Mouse (Mus musculus) embryo, embryonic 11.5 days (tissue): ENCODE data around the gene Cd2.

Source experiments
- DNase-seq: peaks from one replicate; pipeline ENCODE4 v3.0.0-alpha.2; 2012; ENCODE audit warnings: low read depth, low spot score

Gene Cd2

GRCm38 (mm10) chr3:101287911-101288311 is at the start of gene Cd2:
Gene Cd2 (minus strand): TSS chr3:101287939.
- no peak for DNase-seq

- no peak for DNase-seq
These were observed 40.9 kb upstream of the Cd2 start for GRCm38 (mm10) chr3:101328617-101329016.

- DNase-seq: no peak
These were observed 39.5 kb upstream of the Cd2 start for GRCm38 (mm10) chr3:101327248-101327647.

- DNase-seq: no peak
These were observed 34.7 kb upstream of the Cd2 start for GRCm38 (mm10) chr3:101322437-101322836.

DNA sequence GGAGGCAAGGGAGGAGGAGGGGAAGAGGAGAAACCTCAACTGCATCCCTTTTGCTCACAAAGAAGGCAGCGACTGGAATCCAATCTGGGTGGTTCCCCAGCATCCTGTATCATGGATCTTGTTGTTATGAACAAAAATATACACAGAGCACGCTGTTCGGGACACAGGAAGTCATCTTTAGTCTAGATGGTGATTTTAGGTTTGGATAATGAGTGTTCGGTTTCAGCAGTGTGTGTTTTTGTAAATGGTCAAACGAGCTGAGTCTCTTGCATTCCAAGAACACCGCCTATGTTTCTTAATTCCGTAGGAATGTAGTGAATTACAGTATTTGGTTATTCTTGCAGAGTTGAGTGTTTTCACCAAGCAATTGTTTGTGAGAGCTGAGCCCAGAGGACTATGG is 33.1 kb upstream of the Cd2 start:
- DNase-seq: no peak

DNA sequence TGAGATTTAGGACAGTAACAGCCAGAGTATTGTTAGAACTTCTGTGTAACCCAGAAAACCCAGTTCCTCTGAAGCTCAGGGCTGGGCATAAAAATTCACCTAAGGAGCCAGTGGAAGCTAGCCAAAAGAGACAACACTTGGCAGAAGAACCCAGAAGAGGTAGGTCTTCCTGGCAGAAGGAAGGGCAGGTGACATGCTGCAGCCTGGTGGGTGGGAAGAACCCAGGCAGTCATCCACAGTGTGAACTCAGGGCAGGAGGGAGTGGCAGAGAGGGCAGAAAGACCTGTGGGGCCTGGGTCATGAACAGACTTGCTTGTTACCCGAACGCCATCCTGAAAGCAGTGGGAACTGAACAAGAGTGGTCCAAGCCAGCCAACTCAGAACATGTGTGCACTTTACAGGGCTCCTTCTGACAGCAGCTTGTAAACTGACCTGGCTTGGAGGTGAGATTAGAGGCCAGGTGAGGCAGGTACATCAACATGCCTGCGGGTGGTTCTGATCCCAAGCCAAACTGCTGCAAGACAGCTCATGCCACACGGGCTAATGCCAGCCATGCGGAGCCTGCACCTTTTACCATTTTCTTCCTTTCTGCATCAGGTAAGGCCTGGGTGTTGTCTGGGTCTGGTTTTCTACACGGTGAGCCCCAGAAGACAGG is 30.9 kb upstream of the Cd2 start:
- no peak for DNase-seq

GRCm38 (mm10) chr3:101318115-101318514 is 30.4 kb upstream of the Cd2 start:
- no peak for DNase-seq

DNA sequence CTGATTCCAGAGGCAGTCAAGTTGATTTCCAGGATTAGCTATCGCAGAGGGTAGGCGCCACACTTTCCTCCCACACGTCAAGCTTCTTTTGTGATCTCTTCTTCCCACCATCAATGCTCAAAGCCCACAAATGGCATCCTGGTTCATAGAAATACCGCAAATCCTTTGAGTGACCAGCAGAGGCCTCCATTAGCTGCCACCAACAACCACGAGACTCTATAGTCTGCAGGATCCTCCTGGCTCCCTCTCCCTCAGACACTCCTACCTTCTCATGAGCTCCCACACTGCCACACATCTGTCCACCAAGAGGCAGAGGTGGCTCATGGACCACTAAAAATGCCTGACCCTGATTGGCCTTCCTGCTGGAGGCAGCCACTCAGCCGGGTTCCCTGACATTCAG is 27.2 kb upstream of the Cd2 start:
- DNase-seq: no peak

GRCm38 (mm10) chr3:101313266-101314051 is 25.7 kb upstream of the Cd2 start:
- DNase-seq: no peak

DNA sequence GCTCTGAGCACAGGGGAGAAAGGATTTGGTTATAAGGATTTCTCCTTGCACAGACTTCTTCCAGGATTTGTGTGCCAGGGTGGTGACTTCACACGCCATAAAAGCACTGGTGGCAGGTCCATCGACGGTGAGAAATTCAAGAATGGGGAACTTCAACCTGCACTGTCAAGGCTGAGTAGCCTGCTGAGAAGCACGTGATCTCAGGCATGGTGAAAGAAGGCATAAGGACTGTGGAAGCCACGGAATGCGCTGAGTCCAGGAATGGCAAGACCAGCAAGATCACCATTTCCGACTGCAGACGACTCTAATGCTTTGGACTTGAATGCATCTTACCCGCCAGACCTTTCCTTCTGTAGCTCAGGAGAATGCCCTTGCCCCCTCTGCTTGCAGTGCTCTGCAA is 23.2 kb upstream of the Cd2 start:
- no peak for DNase-seq

DNA sequence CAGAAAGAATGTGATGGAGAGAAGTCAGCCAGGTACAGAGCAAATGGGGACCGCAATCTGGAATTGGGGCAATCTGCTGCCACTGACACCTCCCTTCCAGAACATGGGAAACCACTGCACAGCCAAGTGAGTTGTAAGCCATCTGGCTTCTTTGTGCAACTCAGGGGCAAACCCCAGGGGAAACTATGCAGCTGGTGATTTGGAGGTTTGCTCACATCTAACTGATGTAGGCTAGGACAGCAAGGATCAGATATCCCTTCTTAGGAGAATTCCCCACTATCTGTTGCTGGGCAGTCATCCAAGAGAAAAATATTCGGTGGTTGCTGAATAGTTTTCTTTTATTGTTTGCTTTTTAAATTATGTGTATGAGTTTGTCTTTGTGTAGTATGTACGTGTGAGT is 21.9 kb upstream of the Cd2 start:
- DNase-seq: no peak

GRCm38 (mm10) chr3:101306090-101306489 is 18.4 kb upstream of the Cd2 start:
- no peak for DNase-seq

- no peak for DNase-seq
These were observed 17.3 kb upstream of the Cd2 start for GRCm38 (mm10) chr3:101305046-101305445.

DNA sequence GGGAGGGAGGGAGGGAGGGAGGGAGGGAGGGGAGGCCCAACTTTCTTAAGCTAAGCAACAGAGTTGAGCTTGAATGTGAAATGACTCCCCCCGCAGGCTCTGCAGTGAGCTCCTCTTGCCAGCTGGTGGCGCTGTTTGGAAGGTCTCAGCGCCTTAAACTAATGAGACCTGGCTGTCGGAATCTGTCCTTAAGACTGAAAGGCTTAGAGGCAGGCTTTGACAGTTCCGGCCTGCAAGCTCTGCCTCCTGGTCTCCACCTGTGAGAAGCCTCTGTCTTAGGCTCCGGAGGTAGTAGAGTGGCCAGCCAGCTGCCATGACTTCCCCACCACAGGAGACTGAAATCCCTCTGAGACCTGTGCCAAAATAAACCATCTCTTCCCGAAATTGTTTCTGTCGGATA is 16.4 kb upstream of the Cd2 start:
- DNase-seq: peak; percentile 66

GRCm38 (mm10) chr3:101300271-101301071 is 12.7 kb upstream of the Cd2 start:
- no peak for DNase-seq

GRCm38 (mm10) chr3:101299591-101299990 is 11.9 kb upstream of the Cd2 start:
- DNase-seq: no peak

GRCm38 (mm10) chr3:101297221-101297620 is 9.5 kb upstream of the Cd2 start:
- no peak for DNase-seq

GRCm38 (mm10) chr3:101295931-101296820 is 8.4 kb upstream of the Cd2 start:
- no peak for DNase-seq

- DNase-seq: peak; percentile 79
These were observed 7.7 kb upstream of the Cd2 start for GRCm38 (mm10) chr3:101295366-101295867.

GRCm38 (mm10) chr3:101294487-101295365 is 7.0 kb upstream of the Cd2 start:
- no peak for DNase-seq
